Mouse (Mus musculus) mouse embryonic stem cell (cell line): ENCODE measurements at regions not wholly inside any gene's neighbourhood (a gene's known extent, or its start where the extent isn't known, plus 50 kb on each side); places are given as distances from the start of the nearest gene placed in this dataset.

Source experiments
- in situ Hi-C, 2 experiments: fragments of 300-500 bp; cut with MboI; formaldehyde crosslinking; loops; 1 replicate in 1 of 2; 3 replicates in 1 of 2; pipeline ENCODE4 v1.14.3; 2019 to 2020; ENCODE audit warnings: low sequenced_read_pairs in 2 of 2, low pct_unique_long_range_greater_than_20kb in 1 of 2, mixed read lengths in 1 of 2; ENCODE audit not compliant: unreplicated experiment in 1 of 2

- in situ Hi-C loops: no loop called here
These were observed 326.4 kb upstream of the N6amt1 start for GRCm38 (mm10) chr16:87027621-87028020.

GRCm38 (mm10) chr16:87022041-87022440 lies 331.9 kb upstream of the N6amt1 start:
- in situ Hi-C loops: no loop called here

GRCm38 (mm10) chr16:87017107-87017670 lies 336.8 kb upstream of the N6amt1 start:
- in situ Hi-C loops: no loop called here

- in situ Hi-C loops: no loop called here
These were observed 352.4 kb upstream of the N6amt1 start for GRCm38 (mm10) chr16:87001579-87001978.

- in situ Hi-C loops: no loop called here
These were observed 352.9 kb upstream of the N6amt1 start for GRCm38 (mm10) chr16:87001135-87001534.

- in situ Hi-C loops: no loop called here
These were observed 382.3 kb upstream of the N6amt1 start for GRCm38 (mm10) chr16:86971691-86972090.

- in situ Hi-C loops: no loop called here
These were observed 404.3 kb upstream of the N6amt1 start for GRCm38 (mm10) chr16:86949681-86950080.

- in situ Hi-C loops: no loop called here
These were observed 408.3 kb upstream of the N6amt1 start for GRCm38 (mm10) chr16:86945531-86946144.

GRCm38 (mm10) chr16:86945058-86945457 lies 408.9 kb upstream of the N6amt1 start:
- in situ Hi-C loops: no loop called here

GRCm38 (mm10) chr16:86934989-86935388 lies 419.0 kb upstream of the N6amt1 start:
- in situ Hi-C loops: no loop called here

GRCm38 (mm10) chr16:86932765-86933164 lies 421.2 kb upstream of the N6amt1 start:
- in situ Hi-C loops: no loop called here

GRCm38 (mm10) chr16:86897967-86898710 lies 455.8 kb upstream of the N6amt1 start:
- in situ Hi-C loops: loop anchor here (25.0 kb wide), 1 partner anchor 1086 kb away; the partner anchor contains the start of gene Adamts1 (in 2 of the 2)

- in situ Hi-C loops: loop anchor here (25.0 kb wide), 1 partner anchor 1083 kb away; the partner anchor contains the start of gene Adamts1 (in 2 of the 2)
These were observed 459.0 kb upstream of the N6amt1 start for GRCm38 (mm10) chr16:86894982-86895381.

GRCm38 (mm10) chr16:86894333-86894732 lies 459.7 kb upstream of the N6amt1 start:
- in situ Hi-C loops: loop anchor here (25.0 kb wide), 1 partner anchor 1082 kb away; the partner anchor contains the start of gene Adamts1 (in 2 of the 2)

- in situ Hi-C loops: loop anchor here (25.0 kb wide), 1 partner anchor 1076 kb away; the partner anchor contains the start of gene Adamts1 (in 2 of the 2)
These were observed 465.6 kb upstream of the N6amt1 start for GRCm38 (mm10) chr16:86888421-86888820.

- in situ Hi-C loops: loop anchor here (25.0 kb wide), 1 partner anchor 1075 kb away; the partner anchor contains the start of gene Adamts1 (in 2 of the 2)
These were observed 466.4 kb upstream of the N6amt1 start for GRCm38 (mm10) chr16:86887605-86888004.

- in situ Hi-C loops: loop anchor here (25.0 kb wide), 1 partner anchor 1072 kb away; the partner anchor contains the start of gene Adamts1 (in 2 of the 2)
These were observed 470.1 kb upstream of the N6amt1 start for GRCm38 (mm10) chr16:86883862-86884261.

GRCm38 (mm10) chr16:86882529-86882928 lies 471.5 kb upstream of the N6amt1 start:
- in situ Hi-C loops: loop anchor here (25.0 kb wide), 1 partner anchor 1070 kb away; the partner anchor contains the start of gene Adamts1 (in 2 of the 2)

GRCm38 (mm10) chr16:86881583-86881982 lies 472.4 kb upstream of the N6amt1 start:
- in situ Hi-C loops: loop anchor here (25.0 kb wide), 1 partner anchor 1069 kb away; the partner anchor contains the start of gene Adamts1 (in 2 of the 2)
